Mouse (Mus musculus) layer of hippocampus, adult 6 months (tissue): ENCODE data around the gene Nckap1l. TPM values are rescaled to one million over a fixed set of nuclear protein-coding genes. Genes with fewer than 3 reads are reported as not detected.

Experiments used
- long read RNA-seq, 2 experiments: library from polyadenylated mRNA; unstranded; transcript quantifications; one replicate each; pipeline ENCODE4 v2.0.0; 2019 to 2020
- polyA plus RNA-seq: library from polyadenylated mRNA; unstranded; fragments of <200 nt; fragmentation: Nextera tagmentation; gene quantifications from 2 replicates; pipeline ENCODE4 v1.2.3, GENCODE M21; 2021

Gene Nckap1l
- polyA plus RNA-seq = 2.3 and 2.5 TPM in 2 replicates
- long read RNA-seq, experiment 1, full-length matches to known transcripts = 2 of 4 reads
- long read RNA-seq, experiment 1, partial matches to known transcripts = 2 of 4 reads
- long read RNA-seq, experiment 1, other reads (novel, unspliced or antisense) = 0 of 4 reads
- long read RNA-seq, experiment 2, full-length matches to known transcripts = 17 of 23 reads
- long read RNA-seq, experiment 2, partial matches to known transcripts = 1 of 23 reads
- long read RNA-seq, experiment 2, other reads (novel, unspliced or antisense) = 5 of 23 reads

GRCm38 (mm10) chr15:103453551-103454218 lies at the start of gene Nckap1l:
Gene Nckap1l (plus strand): TSS chr15:103453794.

GRCm38 (mm10) chr15:103430241-103430640 lies 23.4 kb upstream of the Nckap1l start, which contains the start of gene Gtsf1:
Gene Gtsf1 (minus strand): TSS chr15:103430470.

DNA sequence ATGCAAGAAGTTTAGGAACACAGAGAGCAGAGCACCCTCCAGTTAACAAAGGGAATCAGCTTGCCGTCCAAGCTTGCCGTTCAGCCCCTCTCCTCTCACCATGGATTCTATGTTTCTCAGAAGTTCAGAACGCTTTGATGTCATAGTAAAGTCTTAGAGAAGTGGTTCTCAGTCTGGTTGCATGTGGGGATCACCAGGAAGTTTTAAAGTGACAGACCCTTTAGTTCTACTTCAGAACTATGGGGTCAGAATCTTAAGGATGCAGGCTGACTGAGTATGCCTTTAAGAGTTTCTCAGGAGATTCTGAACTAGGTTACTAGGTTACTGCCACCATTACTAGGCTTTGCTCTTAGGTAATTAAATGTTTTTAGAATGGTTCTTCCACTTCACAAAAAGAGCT lies 5.2 kb upstream of the Nckap1l start, which contains the start of gene Gtsf2:
TSS of gene Gtsf2 (minus strand) at position 101 of the 400 bp plus-strand sequence.

GRCm38 (mm10) chr15:103502435-103503250 lies 49.0 kb downstream of the Nckap1l start, which contains the start of gene Pde1b:
Gene Pde1b (plus strand): TSS chr15:103503034.

DNA sequence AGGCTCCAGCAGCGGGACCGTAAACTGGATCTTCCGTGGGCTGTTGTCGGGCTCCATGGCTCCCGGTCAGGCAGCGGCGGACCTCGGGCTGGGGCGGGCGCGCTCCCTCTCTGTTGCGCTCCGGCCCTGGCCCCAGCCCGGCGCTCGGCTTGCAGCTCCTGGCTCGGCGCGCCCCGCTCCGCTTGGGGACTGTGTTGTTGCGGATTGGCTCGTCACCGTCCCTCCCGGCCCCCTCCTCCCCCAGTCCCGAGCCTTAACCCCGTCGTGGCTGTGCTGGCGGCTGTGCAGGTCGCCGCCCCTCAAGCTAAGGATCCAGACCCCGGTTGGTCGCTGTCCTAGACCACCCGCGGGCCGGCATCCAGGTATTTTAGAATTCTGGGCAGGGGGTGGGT lies 84.2 kb downstream of the Nckap1l start, which contains the start of gene Ppp1r1a:
TSS of gene Ppp1r1a (minus strand) at position 182 of the 392 bp plus-strand sequence.

Other genes with a start within 250 kb of the Nckap1l start
- gene Cbx5, start 214.0 kb upstream of the Nckap1l start, polyA plus RNA-seq = 84.7 and 97.7 TPM in 2 replicates
- 214 and 277 TPM in 2 replicates for gene Hnrnpa1, start 213.4 kb upstream of the Nckap1l start, polyA plus RNA-seq
- not detected in 2 replicates for gene Nfe2, start 195.4 kb upstream of the Nckap1l start, polyA plus RNA-seq
- 130 and 134 TPM in 2 replicates for gene Copz1, start 181.1 kb upstream of the Nckap1l start, polyA plus RNA-seq
- 1.5 and 1.7 TPM in 2 replicates for gene Gpr84, start 143.2 kb upstream of the Nckap1l start, polyA plus RNA-seq
- gene Zfp385a, start 113.7 kb upstream of the Nckap1l start, polyA plus RNA-seq = 16.1 and 20.8 TPM in 2 replicates
- 0.51 and 0.52 TPM in 2 replicates for gene Itga5, start 87.0 kb upstream of the Nckap1l start, polyA plus RNA-seq
- gene Gtsf1, start 23.3 kb upstream of the Nckap1l start, polyA plus RNA-seq = 0.36 TPM in 1 of 2 replicates, not detected in the other
- not detected in 2 replicates for gene Gtsf2, start 5.3 kb upstream of the Nckap1l start, polyA plus RNA-seq
- gene Pde1b, start 49.2 kb downstream of the Nckap1l start, polyA plus RNA-seq = 23.5 and 23.6 TPM in 2 replicates
- gene Ppp1r1a, start 84.2 kb downstream of the Nckap1l start, polyA plus RNA-seq = 183 and 201 TPM in 2 replicates
- 0.35 and 0.50 TPM in 2 replicates for gene Glycam1, start 111.3 kb downstream of the Nckap1l start, polyA plus RNA-seq